Mouse (Mus musculus) myocyte (in vitro differentiated cells): ENCODE data around the gene Tbx15.

Source experiments
- MAX ChIP-seq: IDR thresholded peaks from one replicate; pipeline ENCODE4 v1.6.1; 2011; ENCODE audit warnings: low read depth, mild to moderate bottlenecking, control low read depth
- MYOG ChIP-seq, 3 experiments: IDR thresholded peaks; one replicate each; pipeline ENCODE4 v1.6.1; 2011; ENCODE audit warnings: control low read depth in 2 of 3, low read depth in 2 of 3, mild to moderate bottlenecking in 2 of 3; ENCODE audit not compliant: insufficient read length in 2 of 3, control insufficient read depth in 1 of 3, insufficient read depth in 1 of 3
- POLR2A ChIP-seq: IDR thresholded peaks from one replicate; pipeline ENCODE4 v1.6.1; 2011; ENCODE audit warnings: low read depth, mild to moderate bottlenecking, control low read depth, moderate library complexity; ENCODE audit not compliant: insufficient read length
- USF1 ChIP-seq: IDR thresholded peaks from one replicate; pipeline ENCODE4 v1.6.1; 2011; ENCODE audit warnings: low read depth, mild to moderate bottlenecking, control low read depth, moderate library complexity

GRCm38 (mm10) chr3:99340021-99340420, 99.8 kb downstream of the Tbx15 start:
- TF ChIP-seq POLR2A (no peak), MYOG (IDR thresholded peaks at IDR 0.05; ENCODE audit: control insufficient read depth in 1 of 3, insufficient read depth in 1 of 3, insufficient read length in 2 of 3, low read depth in 2 of 3) (no peak), USF1 (no peak), MAX (no peak)
